Mouse (Mus musculus): Measurements from ENCODE around the gene Rab3gap2.

DNA sequence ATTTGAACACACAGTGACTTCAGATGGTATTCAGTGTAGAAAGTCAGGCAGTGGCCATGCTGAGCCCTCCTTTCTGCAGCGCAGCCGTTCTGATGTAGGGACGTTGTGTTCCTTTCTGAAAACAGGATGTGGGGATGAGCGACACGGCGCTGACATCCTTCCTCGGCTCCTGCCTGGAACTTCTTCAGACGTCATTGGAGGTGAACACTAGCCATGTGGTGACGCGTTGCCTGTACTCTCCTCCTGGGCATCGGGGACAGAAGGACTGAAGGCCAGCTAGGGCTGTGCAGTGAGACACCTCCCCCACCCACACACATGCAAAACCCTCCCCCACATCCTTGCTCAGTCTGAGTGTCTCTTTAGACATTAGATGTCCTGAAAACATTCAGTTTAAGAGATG lies 73.1 kb downstream of the Rab3gap2 start:
- no peak for TF ChIP-seq CTCF (IDR thresholded peaks at IDR 0.05; ENCODE audit: borderline replicate concordance, insufficient read depth, low read depth, low read length)
- TF ChIP-seq POLR2A (IDR thresholded peaks at IDR 0.05; ENCODE audit: borderline replicate concordance, insufficient read depth, low read length): no peak
